In the genomic region with DNA sequence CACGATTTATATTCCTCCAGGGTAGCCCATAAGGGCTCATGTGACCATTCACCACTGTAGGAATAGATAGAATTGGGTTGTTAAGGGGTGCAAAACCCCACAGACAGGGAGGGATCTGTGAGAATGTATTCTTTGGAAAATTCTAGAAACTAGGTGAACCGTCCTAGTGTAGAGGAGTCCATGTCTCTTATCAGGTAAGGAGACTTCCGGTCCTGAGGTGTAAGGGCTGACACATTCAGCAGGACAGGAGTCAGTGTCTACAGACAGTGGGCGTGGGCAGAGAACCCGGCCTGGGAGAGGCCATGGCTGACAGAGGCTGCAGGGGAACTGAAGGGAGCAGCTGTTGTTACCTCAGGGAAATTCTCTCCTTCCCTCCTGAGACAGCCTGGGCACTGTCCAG, we compare ENCODE assay signal across 8 mouse cellular contexts. TPM values are rescaled to one million over a fixed set of nuclear protein-coding genes. Genes with fewer than 3 reads are reported as not detected.
A peak's percentile ranks its signal among the peaks of the same experiment; 100 is the strongest.
DNase-seq lines count a peak whose midpoint lies in the region; ATAC-seq and TF ChIP-seq lines count a peak whose summit lies in the region.
"Not testable (repeated sequence)": the region's sequence is repeated elsewhere in the genome, so short reads cannot be mapped to it uniquely, and the experiment has no call there.

No protein-coding gene starts in this region.

- not testable (repeated sequence) for TF ChIP-seq POLR2A in cortical plate, adult 2 months (IDR thresholded peaks at IDR 0.05; ENCODE audit: extremely low read depth, insufficient read depth, low read length); kidney, adult 2 months (IDR thresholded peaks at IDR 0.05; ENCODE audit: low read depth, low read length); spleen, adult 2 months (IDR thresholded peaks at IDR 0.05; ENCODE audit: low read depth, low read length)

- not testable (repeated sequence) for H3K27ac ChIP-seq in cortical plate, adult 2 months (ENCODE audit: insufficient read depth, low read length); heart, embryonic 10.5 days; kidney, adult 2 months (ENCODE audit: insufficient read depth, low read depth, low read length); liver, postnatal 0 days (ENCODE audit: low read depth); spleen, adult 2 months (ENCODE audit: insufficient read depth, low read length)

- H3K27me3 ChIP-seq in heart, embryonic 10.5 days (ENCODE audit: insufficient read depth, poor library complexity, severe bottlenecking), result peaks cover 60% of the 10 kb centered on the region
- H3K27me3 ChIP-seq in kidney, adult 2 months (replicated peaks; ENCODE audit: control insufficient read depth, insufficient read depth, low read length); liver, postnatal 0 days (ENCODE audit: insufficient read depth, low read length); spleen, adult 2 months (ENCODE audit: control insufficient read depth, insufficient read depth, low read length): not testable (repeated sequence)

- WGBS in heart, embryonic 10.5 days, result 49% methylated on average over 5 of the region's 5 CpGs
- WGBS in kidney, adult 2 months, result 66% methylated on average over 5 of the region's 5 CpGs
- 43% methylated on average over 5 of the region's 5 CpGs for WGBS in liver, postnatal 0 days (ENCODE audit: insufficient replicate concordance)
- WGBS in spleen, adult 2 months, result 13% methylated on average over 5 of the region's 5 CpGs

- not testable (repeated sequence) for TF ChIP-seq CTCF in cortical plate, adult 2 months (IDR thresholded peaks at IDR 0.05; ENCODE audit: extremely low read depth, insufficient read depth, low read length); kidney, adult 2 months (conservative IDR thresholded peaks at IDR 0.05; ENCODE audit: insufficient read depth, insufficient read length, low read depth, low read length); liver, postnatal 0 days (IDR thresholded peaks at IDR 0.05; ENCODE audit: low read depth); spleen, adult 2 months (IDR thresholded peaks at IDR 0.05; ENCODE audit: extremely low read depth, insufficient read depth, insufficient read length, insufficient replicate concordance)

- H3K4me3 ChIP-seq in cortical plate, adult 2 months (ENCODE audit: insufficient read depth, low read length), result peak overlapping the region; percentile 13; the same call in 1 of the 2 replicates
- not testable (repeated sequence) for H3K4me3 ChIP-seq in heart, embryonic 10.5 days; liver, postnatal 0 days (ENCODE audit: low read depth, low read length)
- H3K4me3 ChIP-seq in kidney, adult 2 months (ENCODE audit: insufficient read depth, low read depth, low read length), result peak overlapping the region; percentile 5; the same call in 1 of the 2 replicates
- peak overlapping the region; percentile 87 for H3K4me3 ChIP-seq in spleen, adult 2 months (ENCODE audit: extremely low read depth, insufficient read depth, insufficient read length)

- ATAC-seq in liver, postnatal 0 days, result not testable (repeated sequence)

- H3K4me1 ChIP-seq in cortical plate, adult 2 months (ENCODE audit: control insufficient read depth, insufficient read depth, low read length); kidney, adult 2 months (ENCODE audit: control insufficient read depth, insufficient read depth, low read length): not testable (repeated sequence)
- peaks cover 11% of the 10 kb centered on the region for H3K4me1 ChIP-seq in heart, embryonic 10.5 days
- peaks cover 11% of the 10 kb centered on the region for H3K4me1 ChIP-seq in liver, postnatal 0 days (ENCODE audit: insufficient read depth)
- H3K4me1 ChIP-seq in spleen, adult 2 months (ENCODE audit: control insufficient read depth, insufficient read depth, insufficient read length), result peaks cover 10% of the 10 kb centered on the region; the same call in 1 of the 2 replicates

- not testable (repeated sequence) for H3K9ac ChIP-seq in liver, postnatal 0 days (replicated peaks)

- peak; percentile 69 for DNase-seq in CD4-positive, CD25-positive, alpha-beta regulatory T cell, adult 2 months (ENCODE audit: low read depth, low spot score)
- DNase-seq in MN1 (ENCODE audit: low spot score), result peak; percentile 25
- peak; percentile 53 for DNase-seq in heart, embryonic 10.5 days (ENCODE audit: low spot score)
- not testable (repeated sequence) for DNase-seq in kidney, adult 2 months; liver, postnatal 0 days; spleen, adult 2 months (ENCODE audit: low read depth in 1 of 2, low spot score in 2 of 2)
- peak; percentile 76 for DNase-seq in naive thymus-derived CD4-positive, alpha-beta T cell, adult 2 months (ENCODE audit: low read depth)

- H3K9me3 ChIP-seq in heart, embryonic 10.5 days; liver, postnatal 0 days (ENCODE audit: low read length): not testable (repeated sequence)

- peak overlapping the region; percentile 98; the same call in 1 of the 2 replicates for H3K4me2 ChIP-seq in liver, postnatal 0 days (ENCODE audit: low read depth, low read length)

- TF ChIP-seq EP300 in liver, postnatal 0 days (IDR thresholded peaks at IDR 0.05; ENCODE audit: low read depth), result not testable (repeated sequence)

- H3K36me3 ChIP-seq in heart, embryonic 10.5 days; kidney, adult 2 months (ENCODE audit: control insufficient read depth, insufficient read depth, low read length); liver, postnatal 0 days (replicated peaks; ENCODE audit: insufficient read depth, low read length): not testable (repeated sequence)
- peaks cover 23% of the 10 kb centered on the region for H3K36me3 ChIP-seq in spleen, adult 2 months (ENCODE audit: control insufficient read depth, insufficient read depth, low read length)

RNA-seq across cellular contexts. Expression of a gene that starts 1.4 kb away (rescaled TPM):
- 72.2 and 79.0 TPM in 2 replicates for polyA plus RNA-seq in cortical plate, adult 2 months (2012; rRNA removed)
- polyA plus RNA-seq in heart, embryonic 10.5 days (2016; fragmentation: Nextera tagmentation; extraction: Ambion mirVana), result 13.0 and 16.2 TPM in 2 replicates
- polyA plus RNA-seq in kidney, adult 2 months (2012; rRNA removed), result 1,162 and 1,255 TPM in 2 replicates
- polyA plus RNA-seq in liver, postnatal 0 days (2015; fragmentation: Nextera tagmentation; extraction: Ambion mirVana), result 274 and 288 TPM in 2 replicates
- 5,070 and 5,425 TPM in 2 replicates for polyA plus RNA-seq in spleen, adult 2 months (2012; rRNA removed)

RNA-seq across cellular contexts. Expression of a gene that starts 25.8 kb away (rescaled TPM):
- polyA plus RNA-seq in cortical plate, adult 2 months (2012; rRNA removed), result 73.1 and 73.2 TPM in 2 replicates
- polyA plus RNA-seq in heart, embryonic 10.5 days (2016; fragmentation: Nextera tagmentation; extraction: Ambion mirVana), result 14.4 and 15.8 TPM in 2 replicates
- 30.4 and 36.3 TPM in 2 replicates for polyA plus RNA-seq in kidney, adult 2 months (2012; rRNA removed)
- 6.0 and 7.1 TPM in 2 replicates for polyA plus RNA-seq in liver, postnatal 0 days (2015; fragmentation: Nextera tagmentation; extraction: Ambion mirVana)
- polyA plus RNA-seq in spleen, adult 2 months (2012; rRNA removed), result 52.0 and 61.3 TPM in 2 replicates

RNA-seq across cellular contexts. Expression of a gene that starts 29.2 kb away (rescaled TPM):
- polyA plus RNA-seq in cortical plate, adult 2 months (2012; rRNA removed), result 59.6 and 61.7 TPM in 2 replicates
- 32.4 and 36.4 TPM in 2 replicates for polyA plus RNA-seq in heart, embryonic 10.5 days (2016; fragmentation: Nextera tagmentation; extraction: Ambion mirVana)
- polyA plus RNA-seq in kidney, adult 2 months (2012; rRNA removed), result 165 and 208 TPM in 2 replicates
- 49.1 and 51.6 TPM in 2 replicates for polyA plus RNA-seq in liver, postnatal 0 days (2015; fragmentation: Nextera tagmentation; extraction: Ambion mirVana)
- 122 and 202 TPM in 2 replicates for polyA plus RNA-seq in spleen, adult 2 months (2012; rRNA removed)

RNA-seq across cellular contexts. Expression of a gene that starts 32.8 kb away (rescaled TPM):
- 92.7 and 103 TPM in 2 replicates for polyA plus RNA-seq in cortical plate, adult 2 months (2012; rRNA removed)
- polyA plus RNA-seq in heart, embryonic 10.5 days (2016; fragmentation: Nextera tagmentation; extraction: Ambion mirVana), result 160 and 180 TPM in 2 replicates
- polyA plus RNA-seq in kidney, adult 2 months (2012; rRNA removed), result 90.4 and 106 TPM in 2 replicates
- 41.3 and 43.4 TPM in 2 replicates for polyA plus RNA-seq in liver, postnatal 0 days (2015; fragmentation: Nextera tagmentation; extraction: Ambion mirVana)
- 86.8 and 99.4 TPM in 2 replicates for polyA plus RNA-seq in spleen, adult 2 months (2012; rRNA removed)

RNA-seq across cellular contexts. Expression of a gene that starts 32.9 kb away (rescaled TPM):
- polyA plus RNA-seq in cortical plate, adult 2 months (2012; rRNA removed), result 78.5 and 81.5 TPM in 2 replicates
- polyA plus RNA-seq in heart, embryonic 10.5 days (2016; fragmentation: Nextera tagmentation; extraction: Ambion mirVana), result 31.4 and 40.6 TPM in 2 replicates
- polyA plus RNA-seq in kidney, adult 2 months (2012; rRNA removed), result 49.3 and 59.2 TPM in 2 replicates
- 16.2 and 16.4 TPM in 2 replicates for polyA plus RNA-seq in liver, postnatal 0 days (2015; fragmentation: Nextera tagmentation; extraction: Ambion mirVana)
- polyA plus RNA-seq in spleen, adult 2 months (2012; rRNA removed), result 76.9 and 99.7 TPM in 2 replicates
